Mouse (Mus musculus) frontal cortex, postnatal 25 days (tissue): ENCODE data around the gene Aim2.
A peak's percentile ranks its signal among the peaks of the same experiment; 100 is the strongest.

Experiments used
- DNase-seq, 2 experiments: peaks; one replicate each; pipeline ENCODE4 v3.0.0; 2022; ENCODE audit warnings: low spot score in 2 of 2

The Aim2 gene

DNA sequence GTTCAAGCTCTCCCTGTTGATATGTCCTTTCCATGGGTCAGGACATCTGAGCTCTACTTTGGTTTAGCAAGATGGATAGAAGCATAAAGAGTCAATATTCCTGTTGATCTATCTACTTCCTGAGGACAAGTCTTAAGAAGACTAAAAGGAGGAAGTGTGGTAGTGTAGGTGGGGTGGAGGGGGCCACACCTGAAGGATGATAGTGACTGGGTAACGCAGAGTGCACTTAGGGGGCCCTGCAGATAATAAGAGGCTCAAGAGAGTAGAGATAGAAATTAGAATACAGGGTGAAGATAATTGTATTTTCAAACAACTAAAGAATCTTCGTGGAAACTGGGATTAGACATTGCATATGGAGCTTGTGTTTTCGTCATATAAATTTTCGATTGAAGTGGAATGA, 5.6 kb upstream of the Aim2 start:
- DNase-seq: no peak

DNA sequence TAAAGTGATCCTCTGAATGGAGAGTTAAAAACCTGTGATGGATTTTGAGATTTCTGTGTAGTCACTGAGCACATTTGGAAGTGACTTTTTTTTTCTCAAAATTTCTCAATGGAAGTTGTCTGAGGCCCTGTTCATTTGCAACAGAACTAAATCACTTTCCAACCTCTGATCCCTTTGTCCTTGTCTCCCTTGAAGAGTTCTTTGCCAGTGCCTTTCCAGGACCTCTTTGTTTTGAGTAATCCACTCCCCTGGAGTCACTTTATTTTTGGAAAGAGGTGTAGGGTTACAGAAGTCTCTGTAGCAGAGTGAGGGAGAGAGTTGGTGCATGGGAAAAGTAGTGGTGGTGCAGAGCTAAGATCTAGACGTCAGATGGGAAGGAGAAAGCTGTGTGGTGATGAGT, 2.2 kb upstream of the Aim2 start:
- DNase-seq: no peak

DNA sequence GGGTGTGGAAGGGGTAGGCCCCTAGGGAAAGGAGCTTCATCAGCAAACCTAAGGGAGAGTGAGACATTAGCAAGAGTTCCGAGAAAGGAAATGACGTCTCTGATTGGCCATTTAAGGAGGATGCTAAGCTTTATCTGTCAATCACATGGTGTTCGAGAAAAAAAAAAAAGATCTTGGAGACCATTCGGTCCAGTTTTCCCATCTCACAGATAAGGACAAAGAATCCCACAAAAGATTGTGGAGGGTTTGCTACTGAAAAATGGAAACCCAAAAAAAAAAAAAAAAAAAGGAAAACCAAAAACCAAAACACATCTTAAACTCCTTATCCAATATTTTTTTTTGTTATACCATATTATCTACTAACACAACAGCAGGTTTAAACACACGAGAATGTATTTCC, 1.5 kb upstream of the Aim2 start:
- no peak for DNase-seq

DNA sequence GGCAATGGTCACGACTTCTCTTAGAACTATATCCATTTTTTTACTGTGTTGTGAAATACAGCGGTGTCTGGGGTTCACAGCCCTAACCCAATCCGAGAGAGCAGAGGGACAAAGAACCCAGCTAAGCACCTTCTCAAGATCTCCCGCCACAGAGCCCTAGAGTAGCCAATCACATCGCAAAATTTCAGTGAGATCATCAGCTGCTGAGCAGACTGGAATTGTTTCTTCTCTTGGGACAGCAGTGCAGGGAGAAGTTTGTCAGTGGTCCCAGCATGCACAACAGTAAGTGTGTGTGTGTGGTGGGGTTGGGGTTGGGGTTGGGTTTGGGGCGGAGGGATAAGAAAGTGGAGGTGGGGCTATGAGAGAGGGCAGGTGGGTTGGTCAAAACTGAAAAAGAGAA, 733 bp upstream of the Aim2 start:
- no peak for DNase-seq

DNA sequence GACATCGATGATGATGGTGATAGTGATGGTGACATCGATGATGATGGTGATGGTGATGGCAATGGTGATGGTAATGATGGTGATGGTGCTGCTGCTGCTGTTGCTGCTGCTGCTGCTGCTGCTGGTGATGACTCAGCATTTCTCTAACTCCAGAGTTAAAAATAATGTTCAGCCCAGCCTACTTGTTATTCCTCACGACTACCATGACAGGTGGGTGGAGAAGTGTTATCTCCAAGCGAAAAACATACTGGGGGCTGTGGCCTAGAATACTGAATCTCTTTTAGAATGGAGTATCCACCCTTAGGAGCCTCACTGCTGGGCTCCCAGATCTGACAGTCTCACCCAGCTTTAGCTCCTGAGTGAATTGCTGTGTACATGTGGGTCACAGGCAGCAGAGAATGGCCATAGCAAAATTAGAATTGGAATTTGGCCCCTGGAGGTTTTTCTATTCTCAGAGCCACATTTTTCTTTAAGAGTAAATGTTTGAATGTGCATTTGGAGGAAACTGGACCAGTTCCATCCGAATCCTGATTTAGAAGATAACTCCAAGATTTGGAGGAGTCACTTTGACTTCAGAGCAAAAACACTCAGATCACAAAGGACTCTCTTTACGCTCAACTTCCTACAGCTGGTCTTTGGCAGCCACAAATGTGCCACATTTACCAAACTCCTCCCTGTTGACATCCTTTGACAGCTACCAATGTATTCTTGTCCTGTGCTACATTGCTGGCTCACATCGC, 4.6 kb downstream of the Aim2 start:
- DNase-seq: no peak

DNA sequence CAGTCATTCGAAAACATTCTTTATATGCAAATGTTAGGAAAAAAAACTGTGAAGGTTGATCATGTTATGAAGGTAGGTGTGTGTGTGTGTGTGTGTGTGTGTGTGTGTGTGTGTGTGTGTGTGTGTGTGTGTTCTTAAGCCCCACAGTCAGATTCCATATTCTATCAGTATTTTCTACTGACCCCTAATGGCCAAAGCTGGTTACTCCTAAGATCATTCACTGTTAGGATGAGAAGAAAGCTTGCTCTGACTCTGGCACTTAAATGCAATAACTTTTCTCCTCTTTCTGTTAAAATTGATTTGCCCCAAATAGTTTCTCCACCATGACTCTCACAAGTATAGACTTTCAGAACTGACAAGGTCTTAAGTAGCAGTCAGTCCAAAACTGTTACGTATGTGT, 6.0 kb downstream of the Aim2 start:
- DNase-seq: no peak

DNA sequence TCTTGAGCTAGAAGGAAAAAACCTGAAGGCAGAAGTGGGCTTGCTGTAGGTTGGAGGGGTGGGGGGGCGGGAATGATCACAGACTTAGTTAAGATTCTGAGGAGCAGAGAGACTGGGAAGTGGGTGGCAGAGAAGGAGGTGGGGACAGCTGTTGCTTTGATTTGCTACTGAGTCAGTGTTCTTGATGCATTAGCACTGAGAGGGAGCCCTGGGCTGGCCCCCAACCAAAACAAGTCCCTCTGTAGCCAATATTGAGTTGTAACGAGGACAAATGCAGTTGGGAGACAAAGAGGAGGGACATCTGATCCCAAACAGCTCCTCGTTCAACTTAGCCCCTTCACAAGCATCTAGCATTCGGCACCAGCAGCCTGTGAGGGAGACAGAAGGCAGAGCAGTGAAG, 7.1 kb downstream of the Aim2 start:
- no peak for DNase-seq

DNA sequence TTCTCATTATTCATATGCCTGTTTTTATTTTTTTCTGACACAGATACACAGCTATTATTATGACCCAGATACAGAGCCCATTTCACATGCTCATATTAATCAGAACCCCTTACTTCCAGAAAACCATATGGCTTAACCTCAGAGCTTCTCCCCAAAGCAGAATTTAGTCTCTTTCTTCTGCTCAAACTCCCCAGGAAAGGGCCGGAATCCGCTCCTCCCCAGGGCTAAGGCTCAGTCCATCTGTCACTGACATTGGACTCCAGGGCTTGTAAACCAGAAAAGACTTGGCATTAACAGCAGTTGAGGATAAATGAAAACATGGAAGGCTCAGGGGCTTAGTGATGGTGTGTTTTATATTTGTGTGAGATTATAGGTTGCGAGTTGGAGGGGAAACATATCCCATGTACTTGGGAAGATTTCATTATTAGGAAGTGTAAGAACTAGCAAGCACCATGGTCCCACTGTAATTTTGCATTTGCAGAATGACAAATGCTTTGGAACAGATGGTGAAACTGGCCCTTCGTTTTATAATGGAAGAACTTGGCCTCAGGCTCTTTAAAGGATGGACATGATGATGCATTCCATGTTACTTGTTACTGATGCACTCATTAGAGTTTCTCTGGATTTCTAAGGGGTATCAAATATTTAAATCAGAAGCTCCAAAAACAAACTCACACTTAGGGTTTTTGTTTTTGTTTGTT, 9.1 kb downstream of the Aim2 start:
- DNase-seq: no peak

DNA sequence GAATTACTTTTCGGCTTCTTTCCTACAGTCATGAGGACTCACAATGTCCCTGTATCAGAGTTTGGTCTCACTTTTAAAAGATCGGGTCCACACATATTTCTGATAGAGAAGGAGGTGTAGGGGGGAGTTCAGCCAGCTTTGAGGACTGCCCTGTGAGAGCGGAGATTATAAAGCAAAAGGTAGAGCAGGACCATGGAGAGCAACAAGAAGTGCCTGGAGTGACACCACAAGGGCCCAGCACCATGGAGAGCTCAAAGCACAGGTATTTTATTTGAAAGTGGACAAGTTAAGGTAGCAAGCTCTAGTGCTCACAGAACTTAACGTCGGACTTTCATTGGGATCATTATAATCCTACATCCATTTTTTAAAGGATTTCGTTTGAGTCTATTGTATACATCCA, 11.0 kb downstream of the Aim2 start:
- no peak for DNase-seq

DNA sequence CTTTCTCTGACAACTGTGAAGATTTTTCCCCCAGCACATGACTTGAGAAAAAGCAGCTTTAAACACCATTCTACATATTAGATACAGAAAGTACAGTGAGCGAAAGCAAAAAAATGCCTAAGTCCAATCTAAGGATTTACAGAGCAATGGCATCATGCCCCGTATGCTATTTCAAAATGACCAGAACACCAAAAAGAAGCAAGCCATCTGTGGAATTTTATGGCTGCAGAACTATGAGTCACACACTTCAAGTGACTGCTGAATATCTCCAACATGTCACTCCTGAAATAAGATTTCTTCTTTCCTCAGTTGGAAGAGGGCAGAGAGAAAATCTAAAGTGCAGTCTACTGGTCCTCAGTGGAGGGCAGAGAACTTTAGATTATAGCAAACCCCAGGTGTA, 12.8 kb downstream of the Aim2 start:
- no peak for DNase-seq

DNA sequence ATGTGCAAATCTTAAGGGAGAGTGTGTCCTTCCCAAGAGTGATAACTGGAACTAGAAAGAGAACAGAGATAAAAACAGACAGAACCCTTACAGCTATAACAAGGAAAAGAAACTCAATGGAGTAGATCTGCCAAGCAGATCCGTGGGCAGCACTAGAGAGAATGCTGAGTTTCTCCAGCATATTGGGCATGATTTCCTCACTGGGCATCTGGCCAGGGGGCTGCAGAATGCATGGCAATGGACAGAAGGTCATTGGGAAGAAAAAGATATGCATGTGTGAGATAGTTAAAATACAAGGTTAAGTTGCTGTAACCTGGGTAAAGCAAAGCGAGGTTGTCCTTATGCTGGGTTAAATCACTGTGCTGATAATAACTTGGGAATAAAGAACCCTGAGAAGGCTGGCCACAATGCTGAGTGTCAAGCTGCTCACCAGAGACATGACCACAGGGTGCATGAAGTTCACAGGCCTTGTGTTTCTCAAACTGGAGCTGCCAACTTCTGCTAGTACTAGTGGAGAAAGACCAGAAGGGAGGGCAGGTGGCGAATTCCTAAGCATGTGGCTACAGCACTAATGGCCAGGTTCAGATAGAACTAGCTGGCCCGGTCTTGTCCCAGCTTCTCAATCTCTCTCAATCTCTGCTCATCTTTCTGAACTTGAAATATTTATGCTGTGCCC, 13.6 kb downstream of the Aim2 start:
- DNase-seq: no peak

DNA sequence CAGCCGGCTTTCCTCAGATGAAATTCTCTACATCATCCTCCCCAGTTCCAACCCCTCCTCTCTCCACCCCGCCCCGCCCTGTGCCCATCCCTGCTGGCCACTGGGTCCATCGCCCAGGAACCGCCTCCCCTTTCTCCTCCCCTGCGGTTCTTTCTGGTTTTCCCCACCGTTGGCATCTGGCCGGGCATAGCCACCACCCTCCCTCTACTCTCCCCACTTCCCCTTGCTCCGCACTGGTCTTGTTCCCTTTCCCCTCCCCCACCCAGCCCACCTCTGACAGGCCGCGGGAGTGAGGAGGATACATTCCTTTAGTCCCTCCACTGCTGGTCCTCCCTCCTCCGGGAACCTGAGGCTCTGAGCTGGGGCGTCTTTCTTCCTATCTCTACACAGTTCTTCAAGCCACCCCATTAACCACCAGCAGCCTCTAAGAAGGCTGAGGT, 15.3 kb downstream of the Aim2 start:
- DNase-seq: no peak

DNA sequence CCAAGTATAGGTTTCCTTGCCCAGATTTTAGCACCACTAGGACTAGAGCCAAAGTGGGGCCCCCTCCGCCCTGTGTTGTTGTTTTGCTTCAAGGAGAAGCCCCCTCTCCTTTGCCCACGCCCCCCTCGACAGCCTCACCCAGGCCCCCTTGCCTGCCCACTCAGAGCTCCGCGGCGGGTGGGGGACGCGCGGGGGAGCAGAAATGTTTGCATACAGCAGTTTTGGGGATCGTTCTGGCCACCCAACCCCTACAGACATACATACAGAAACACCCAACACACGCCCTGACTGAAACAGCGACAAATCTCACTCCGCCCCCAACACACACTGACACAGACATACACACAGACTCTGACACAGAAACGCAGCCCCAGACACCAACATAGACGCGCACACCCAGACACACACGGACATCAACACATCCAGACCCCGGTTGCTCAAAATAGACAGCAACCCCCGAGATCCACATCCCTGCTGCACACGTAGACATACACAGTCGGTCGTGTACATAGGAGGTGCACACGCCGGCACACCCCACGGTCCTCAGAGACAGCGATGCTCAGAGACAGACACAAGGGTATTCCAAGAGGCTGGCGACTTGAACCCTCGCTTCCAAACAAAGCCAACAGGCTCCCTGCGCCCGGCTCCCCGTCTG, 16.1 kb downstream of the Aim2 start:
- peak; percentile 30 to 39 for DNase-seq

DNA sequence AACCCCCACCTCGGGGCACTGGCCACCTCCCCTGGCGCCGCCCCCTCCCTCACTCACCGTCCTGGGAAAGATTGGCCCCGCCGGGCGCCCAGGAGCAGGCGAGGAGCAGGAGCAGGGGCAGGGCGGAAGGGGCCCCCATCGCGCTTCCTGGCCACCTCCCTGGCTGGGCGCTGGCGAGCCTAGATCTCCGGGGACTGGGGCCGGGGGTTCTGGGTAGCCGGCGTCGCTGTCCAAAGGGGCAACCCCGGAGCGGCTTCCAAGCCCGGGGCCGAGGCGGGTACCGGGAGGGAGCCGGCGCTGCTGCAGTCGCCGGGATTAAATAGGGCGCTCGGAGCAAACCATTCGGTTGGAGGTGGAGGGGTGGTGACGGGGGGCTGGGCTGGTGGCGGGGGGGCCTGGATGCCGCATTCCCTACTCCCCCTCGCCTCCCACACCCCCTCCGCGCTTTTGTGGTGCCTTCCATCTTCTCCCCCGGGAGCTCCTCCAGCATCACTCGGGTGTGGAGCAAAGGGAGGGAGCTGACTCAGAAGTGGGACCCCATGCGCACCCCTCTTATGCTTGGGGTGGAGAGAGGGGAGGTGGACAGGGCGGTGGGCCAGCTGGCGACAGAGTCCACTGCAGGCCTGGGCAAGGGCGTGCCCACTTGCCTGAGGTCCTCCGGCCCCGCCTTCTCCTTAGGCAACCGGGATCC, 16.8 kb downstream of the Aim2 start, which contains the start of gene Cadm3:
TSS of gene Cadm3 (minus strand) at position 340 of the 691 bp plus-strand sequence.
- DNase-seq: peak; percentile 59 to 66

DNA sequence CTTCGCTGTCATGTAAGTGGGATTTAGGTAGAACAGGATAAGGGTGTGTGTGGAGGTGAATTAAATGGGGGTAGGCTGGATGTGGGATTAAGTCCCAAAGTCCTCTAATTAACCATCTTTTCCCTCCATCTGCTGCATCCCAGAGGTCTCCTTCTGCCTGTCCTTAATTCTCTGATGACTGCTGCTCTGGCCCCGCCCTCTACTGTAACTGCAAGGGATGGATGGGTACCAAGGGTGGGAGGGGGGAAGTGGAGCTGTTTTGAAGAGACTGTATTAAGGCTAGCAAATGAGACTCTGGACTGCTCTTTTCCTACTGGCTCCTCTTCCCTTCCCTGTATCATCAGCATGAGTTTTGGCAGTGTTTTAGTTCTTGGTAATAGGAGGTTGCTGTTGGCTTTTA, 18.9 kb downstream of the Aim2 start:
- DNase-seq: no peak

DNA sequence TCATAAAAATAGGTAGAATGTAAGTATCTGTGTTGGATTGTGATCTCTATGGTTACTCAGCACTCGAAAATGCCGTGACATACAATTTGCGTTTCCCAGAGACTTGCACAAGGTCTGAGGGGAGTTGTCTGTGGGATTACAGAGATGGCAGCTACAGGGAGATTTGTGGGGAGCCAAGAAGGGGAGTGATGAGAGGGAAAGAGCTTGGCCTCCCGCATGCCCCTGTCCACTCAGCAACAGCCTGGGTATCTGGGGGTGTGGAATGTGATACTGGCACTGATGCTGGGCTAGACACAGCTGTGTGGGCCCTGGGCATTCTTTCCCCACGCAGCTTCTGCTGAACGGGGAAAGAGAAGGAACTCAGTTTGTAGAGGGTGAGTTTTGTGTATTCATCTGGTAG, 19.8 kb downstream of the Aim2 start:
- DNase-seq: no peak

DNA sequence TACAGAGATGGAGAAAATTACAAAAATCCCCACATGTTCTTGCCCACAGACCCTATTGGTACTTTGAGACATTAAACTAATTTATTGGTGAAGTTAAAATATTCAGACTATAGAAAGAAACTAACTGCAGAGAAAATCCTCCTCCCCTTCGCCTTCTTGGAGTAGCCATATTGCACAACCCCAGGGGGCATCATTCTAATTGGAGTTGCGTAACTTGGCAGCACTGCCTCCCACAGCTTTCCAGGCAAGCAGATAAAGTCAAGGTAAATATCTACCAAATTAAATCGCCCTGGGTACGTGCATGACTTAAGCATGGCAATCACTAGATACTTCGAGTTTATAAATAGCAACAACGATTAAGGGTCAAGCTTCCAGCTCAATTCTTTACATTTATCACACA, 20.9 kb downstream of the Aim2 start:
- no peak for DNase-seq

DNA sequence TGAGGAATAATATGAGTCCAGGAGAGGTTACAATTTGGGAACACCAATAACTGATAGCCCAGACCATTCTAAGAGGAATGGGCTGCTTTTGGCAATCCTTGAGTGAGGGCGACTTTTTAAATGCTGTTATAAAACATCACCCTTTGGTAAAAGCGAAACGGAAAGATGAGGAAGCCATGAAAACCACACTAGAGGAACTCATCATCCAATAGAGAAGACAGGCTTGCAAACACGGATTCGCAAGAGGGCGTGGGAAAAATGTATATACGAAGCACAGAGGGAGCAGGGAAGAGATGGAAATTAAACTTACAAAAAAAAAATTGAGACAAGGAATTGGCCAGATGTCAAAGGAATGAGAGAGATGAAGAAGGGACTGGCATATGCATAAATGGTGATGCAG, 23.3 kb downstream of the Aim2 start:
- no peak for DNase-seq

DNA sequence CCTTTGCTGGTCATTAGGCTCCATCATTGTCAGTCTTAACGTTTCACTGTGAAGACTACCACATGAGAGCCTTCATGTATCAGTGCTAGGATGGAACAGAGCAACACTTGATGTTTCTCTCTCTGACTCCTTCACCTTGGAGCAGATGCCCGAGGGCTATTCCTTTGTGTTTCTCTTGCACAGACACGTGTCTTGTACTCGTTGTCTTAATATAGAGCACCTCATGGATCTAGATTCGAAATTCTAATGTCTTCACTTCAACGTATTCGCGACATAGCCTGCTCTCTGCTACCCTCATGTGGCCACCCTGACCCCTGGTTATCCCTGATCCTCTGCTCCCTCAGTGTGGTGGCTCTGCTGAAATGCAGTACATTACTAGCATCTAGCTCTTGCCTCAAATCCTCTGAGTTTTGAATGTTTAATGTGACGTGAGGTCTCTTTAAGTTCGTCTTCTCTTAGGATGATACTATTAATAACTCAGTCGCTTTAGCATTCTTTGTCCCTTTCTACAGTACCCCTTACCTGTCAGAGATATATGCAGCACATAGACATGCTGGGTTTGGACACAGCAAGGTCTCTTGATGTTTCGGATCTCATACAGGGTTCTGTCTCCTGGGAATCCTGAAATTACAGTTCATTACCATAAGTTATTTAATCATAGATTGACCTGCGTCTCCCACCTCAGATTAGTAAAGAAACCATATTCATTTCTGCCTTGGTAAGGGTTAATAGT, 26.9 kb downstream of the Aim2 start:
- peak; percentile 59 to 78 for DNase-seq

DNA sequence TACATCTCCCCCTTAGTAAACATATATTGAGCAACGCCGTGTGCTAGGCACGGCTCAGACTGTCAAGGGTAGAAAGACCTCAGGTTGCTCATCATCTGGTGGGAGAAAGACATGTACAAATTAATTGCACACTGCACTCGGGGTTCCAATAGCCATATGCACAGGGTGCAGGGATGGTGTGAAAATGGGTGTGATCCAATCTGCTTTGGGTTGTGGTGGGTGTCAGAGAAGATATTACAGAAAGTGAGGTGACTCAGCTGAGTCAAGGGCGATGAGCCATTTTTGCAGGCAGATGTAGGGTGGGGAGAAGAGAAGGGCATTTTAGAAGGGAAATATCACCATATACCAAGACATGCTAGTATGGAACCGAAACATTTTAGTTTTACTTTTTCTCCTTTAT, 30.8 kb downstream of the Aim2 start:
- DNase-seq: no peak

DNA sequence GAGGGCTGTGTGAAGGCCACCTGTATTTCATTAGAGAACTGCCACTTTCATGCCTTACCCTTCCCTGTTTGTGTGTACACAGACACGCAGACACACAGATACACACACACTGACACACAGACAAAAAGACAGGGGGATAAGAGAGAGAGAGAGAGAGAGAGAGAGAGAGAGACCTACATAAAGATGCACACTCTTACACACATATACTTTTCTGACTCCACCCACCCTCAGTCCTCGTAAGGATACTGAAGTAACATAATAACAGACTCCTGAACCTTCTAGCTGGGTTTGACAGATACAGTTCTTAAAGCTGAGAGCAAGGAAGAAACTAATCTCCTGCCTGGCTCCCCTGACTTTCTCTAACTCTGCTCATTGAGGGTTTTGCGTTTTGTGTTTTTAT, 38.8 kb downstream of the Aim2 start:
- no peak for DNase-seq
